Comparison of ENCODE assay signal across 14 mouse cellular contexts in the genomic region with DNA sequence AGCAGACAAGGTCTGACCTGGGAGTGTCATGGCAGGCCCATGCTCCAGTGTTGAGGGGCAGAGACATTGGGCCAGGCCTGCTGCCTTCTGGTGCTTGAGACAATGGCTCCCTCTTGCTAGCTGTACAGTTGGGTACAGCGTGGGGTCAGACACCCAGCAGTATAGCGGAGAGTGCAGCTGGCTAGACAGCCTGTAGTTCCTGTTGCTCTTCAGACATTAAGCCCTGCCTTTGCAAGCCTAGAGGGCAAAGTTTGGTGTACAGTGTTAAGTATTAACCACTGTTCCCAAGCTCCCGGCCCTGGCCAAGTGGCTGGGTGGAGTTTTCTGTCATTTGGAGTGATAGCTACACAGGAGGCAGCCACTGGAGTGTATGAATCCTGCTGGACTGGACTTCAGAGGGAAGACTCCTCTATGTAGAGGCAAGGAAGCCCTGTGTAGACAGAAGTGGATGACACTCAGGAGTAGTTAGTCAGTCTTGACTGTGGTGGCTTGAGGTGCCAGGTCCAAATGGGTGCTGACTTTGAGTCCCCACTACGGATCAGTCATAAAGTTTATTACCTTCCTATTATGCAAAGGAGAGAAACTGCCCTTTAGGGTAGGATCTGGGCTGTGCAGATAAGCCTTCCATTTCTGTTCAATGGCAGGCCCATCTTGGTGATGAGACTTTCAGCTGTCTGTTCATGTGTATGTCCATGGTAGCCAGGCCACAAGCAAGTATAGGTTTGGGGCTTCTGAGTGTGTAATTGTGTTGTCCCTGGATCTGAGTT. TPM values are rescaled to one million over a fixed set of nuclear protein-coding genes. Genes with fewer than 3 reads are reported as not detected.
DNase-seq lines count a peak whose midpoint lies in the region; ATAC-seq and TF ChIP-seq lines count a peak whose summit lies in the region.
"Had no signal": no experiment of that assay in that cellular context is flagged by ENCODE, and none has a peak within 500 bp of the region (broad histone marks: within the 10 kb centered on the region; RNA-seq: fewer than 3 reads in every experiment).

No protein-coding gene starts in this region.

- TF ChIP-seq CTCF in heart, postnatal 0 days (IDR thresholded peaks at IDR 0.05; ENCODE audit: low read depth), result no peak
- TF ChIP-seq CTCF in liver, adult 2 months (IDR thresholded peaks at IDR 0.05; ENCODE audit: low read depth, low read length), result peak; percentile 18; the same call in 1 of the 2 replicates

- peaks cover 78% of the 10 kb centered on the region for H3K4me1 ChIP-seq in heart, postnatal 0 days (ENCODE audit: control insufficient read depth, insufficient read depth)
- peaks cover 78% of the 10 kb centered on the region for H3K4me1 ChIP-seq in liver, adult 2 months (ENCODE audit: control insufficient read depth, insufficient read depth, low read length)
- H3K4me1 ChIP-seq in stomach, embryonic 14.5 days (ENCODE audit: control insufficient read depth, insufficient read depth, low read length), result peaks cover 29% of the 10 kb centered on the region
- H3K4me1 ChIP-seq in forebrain, embryonic 16.5 days (replicated peaks; ENCODE audit: control insufficient read depth, insufficient read depth, low read length), result peaks cover 12% of the 10 kb centered on the region
- peaks cover 8% of the 10 kb centered on the region; the same call in 1 of the 2 replicates for H3K4me1 ChIP-seq in hindbrain, embryonic 14.5 days (replicated peaks; ENCODE audit: control insufficient read depth, insufficient read depth, low read length)

- no peak for ATAC-seq in heart, postnatal 0 days (ENCODE audit: insufficient read depth, low read depth)
- ATAC-seq in stomach, embryonic 14.5 days (ENCODE audit: insufficient number of reproducible peaks, insufficient read depth, low FRiP score, low read depth), result peak; percentile 69
- ATAC-seq in forebrain, embryonic 16.5 days, result no peak
- ATAC-seq in hindbrain, embryonic 14.5 days (ENCODE audit: low FRiP score), result no peak

- H3K9me3 ChIP-seq in heart, postnatal 0 days (replicated peaks; ENCODE audit: control insufficient read depth, low read length), result no peaks in the 10 kb centered on the region
- no peaks in the 10 kb centered on the region for H3K9me3 ChIP-seq in stomach, embryonic 14.5 days (ENCODE audit: control insufficient read depth, low read depth, low read length)
- H3K9me3 ChIP-seq in forebrain, embryonic 16.5 days (ENCODE audit: control insufficient read depth, low read length), result no peaks in the 10 kb centered on the region
- no peaks in the 10 kb centered on the region for H3K9me3 ChIP-seq in hindbrain, embryonic 14.5 days (ENCODE audit: control insufficient read depth, low read length)
- H3K9me3 ChIP-seq: embryonic facial prominence, embryonic 13.5 days; forebrain, embryonic 12.5 days; heart, embryonic 15.5 days had no signal

- H3K27ac ChIP-seq in heart, postnatal 0 days (ENCODE audit: low read depth), result peak overlapping the region; percentile 44
- peak overlapping the region; percentile 93 for H3K27ac ChIP-seq in liver, adult 2 months (replicated peaks; ENCODE audit: insufficient read depth, low read depth, low read length)
- peak overlapping the region; percentile 33; the same call in 1 of the 2 replicates for H3K27ac ChIP-seq in stomach, embryonic 14.5 days (ENCODE audit: low read length)
- H3K27ac ChIP-seq in forebrain, embryonic 16.5 days (ENCODE audit: low read length), result no peak overlapping the region
- no peak overlapping the region for H3K27ac ChIP-seq in hindbrain, embryonic 14.5 days
- H3K27ac ChIP-seq: embryonic facial prominence, embryonic 13.5 days; forebrain, embryonic 12.5 days; heart, embryonic 15.5 days had no signal

- no peak overlapping the region for H3K4me2 ChIP-seq in heart, postnatal 0 days (ENCODE audit: low read depth, low read length)
- no peak overlapping the region for H3K4me2 ChIP-seq in stomach, embryonic 14.5 days (replicated peaks; ENCODE audit: low read depth, low read length)
- no peak overlapping the region for H3K4me2 ChIP-seq in forebrain, embryonic 16.5 days (ENCODE audit: low read length)
- H3K4me2 ChIP-seq in hindbrain, embryonic 14.5 days (replicated peaks), result no peak overlapping the region
- H3K4me2 ChIP-seq: embryonic facial prominence, embryonic 13.5 days; forebrain, embryonic 12.5 days; heart, embryonic 15.5 days had no signal

- no peak overlapping the region for H3K9ac ChIP-seq in heart, postnatal 0 days (replicated peaks; ENCODE audit: low read depth, low read length)
- peak overlapping the region; percentile 71 for H3K9ac ChIP-seq in liver, adult 2 months (ENCODE audit: low read depth, low read length)
- H3K9ac ChIP-seq in stomach, embryonic 14.5 days (replicated peaks; ENCODE audit: low read depth, low read length), result no peak overlapping the region
- no peak overlapping the region for H3K9ac ChIP-seq in forebrain, embryonic 16.5 days (replicated peaks; ENCODE audit: low read depth, low read length)
- no peak overlapping the region for H3K9ac ChIP-seq in hindbrain, embryonic 14.5 days
- H3K9ac ChIP-seq: embryonic facial prominence, embryonic 13.5 days; forebrain, embryonic 12.5 days; heart, embryonic 15.5 days had no signal

- H3K79me2 ChIP-seq in liver, adult 2 months (ENCODE audit: control insufficient read depth, insufficient read depth, low read length), result peaks cover 52% of the 10 kb centered on the region

- no peak for TF ChIP-seq POLR2A in liver, adult 2 months (IDR thresholded peaks at IDR 0.05; ENCODE audit: extremely low read depth, insufficient read depth, low read length)

- WGBS in heart, postnatal 0 days, result 72% methylated on average over 4 of the region's 4 CpGs
- WGBS in liver, adult 2 months, result 19% methylated on average over 4 of the region's 4 CpGs
- 55% methylated on average over 4 of the region's 4 CpGs for WGBS in stomach, embryonic 14.5 days
- WGBS in forebrain, embryonic 16.5 days, result 79% methylated on average over 4 of the region's 4 CpGs
- 71% methylated on average over 4 of the region's 4 CpGs for WGBS in hindbrain, embryonic 14.5 days

- H3K4me3 ChIP-seq in heart, postnatal 0 days (ENCODE audit: low read depth, low read length), result no peak overlapping the region
- peak overlapping the region; percentile 30; the same call in 1 of the 2 replicates for H3K4me3 ChIP-seq in liver, adult 2 months (ENCODE audit: insufficient read depth, low read depth, low read length)
- H3K4me3 ChIP-seq in stomach, embryonic 14.5 days (ENCODE audit: low read depth, low read length), result no peak overlapping the region
- no peak overlapping the region for H3K4me3 ChIP-seq in forebrain, embryonic 16.5 days (replicated peaks; ENCODE audit: low read length)
- no peak overlapping the region for H3K4me3 ChIP-seq in hindbrain, embryonic 14.5 days (replicated peaks; ENCODE audit: low read length)
- H3K4me3 ChIP-seq: embryonic facial prominence, embryonic 13.5 days; forebrain, embryonic 12.5 days; heart, embryonic 15.5 days had no signal

- TF ChIP-seq EP300 in heart, postnatal 0 days (IDR thresholded peaks at IDR 0.05; ENCODE audit: low read depth), result no peak

- H3K36me3 ChIP-seq in heart, postnatal 0 days (replicated peaks; ENCODE audit: control insufficient read depth, insufficient read depth, low read length), result peaks cover 7% of the 10 kb centered on the region; the same call in 1 of the 2 replicates
- no peaks in the 10 kb centered on the region for H3K36me3 ChIP-seq in liver, adult 2 months (ENCODE audit: control insufficient read depth, insufficient read depth, low read length)
- no peaks in the 10 kb centered on the region for H3K36me3 ChIP-seq in stomach, embryonic 14.5 days (ENCODE audit: control insufficient read depth, insufficient read depth, low read length)
- no peaks in the 10 kb centered on the region for H3K36me3 ChIP-seq in forebrain, embryonic 16.5 days (ENCODE audit: control insufficient read depth, insufficient read depth)
- H3K36me3 ChIP-seq in hindbrain, embryonic 14.5 days (replicated peaks; ENCODE audit: control insufficient read depth, insufficient read depth), result no peaks in the 10 kb centered on the region
- H3K36me3 ChIP-seq: heart, embryonic 15.5 days had no signal

- no peaks in the 10 kb centered on the region for H3K27me3 ChIP-seq in heart, postnatal 0 days (ENCODE audit: control insufficient read depth, insufficient read depth, low read length)
- H3K27me3 ChIP-seq in liver, adult 2 months (ENCODE audit: control insufficient read depth, insufficient read depth, low read length), result no peaks in the 10 kb centered on the region
- H3K27me3 ChIP-seq in stomach, embryonic 14.5 days (ENCODE audit: control insufficient read depth, insufficient read depth, low read length), result no peaks in the 10 kb centered on the region
- H3K27me3 ChIP-seq in forebrain, embryonic 16.5 days (replicated peaks; ENCODE audit: control insufficient read depth, insufficient read depth, low read length), result no peaks in the 10 kb centered on the region
- no peaks in the 10 kb centered on the region for H3K27me3 ChIP-seq in hindbrain, embryonic 14.5 days (ENCODE audit: control insufficient read depth, insufficient read depth, low read length)
- H3K27me3 ChIP-seq: embryonic facial prominence, embryonic 13.5 days; forebrain, embryonic 12.5 days; heart, embryonic 15.5 days had no signal

- DNase-seq in heart, postnatal 0 days (ENCODE audit: low spot score), result no peak
- DNase-seq in heart, adult 8-10 months (ENCODE audit: low spot score), result no peak
- peak; percentile 95 for DNase-seq in kidney, adult 9 months
- peak; percentile 98 for DNase-seq in liver, adult 2 months (ENCODE audit: extremely low read depth, low read depth, low spot score)
- no peak for DNase-seq in hindbrain, embryonic 14.5 days (ENCODE audit: low spot score)
- DNase-seq in layer of hippocampus, adult 11-12 months (ENCODE audit: low spot score), result no peak
- DNase-seq: cerebellum, postnatal 14 days; gastrocnemius, postnatal 25 days; thymus, postnatal 36 days had no signal

RNA-seq across cellular contexts. Expression of a gene that starts 37.2 kb away (rescaled TPM):
- 79.3 and 94.6 TPM in 2 replicates for total RNA-seq in heart, postnatal 0 days (2014; rRNA removed; ENCODE audit: low replicate concordance)
- polyA plus RNA-seq in heart, postnatal 0 days (2015; fragmentation: Nextera tagmentation; extraction: Ambion mirVana), result 32.7 and 34.4 TPM in 2 replicates
- total RNA-seq in heart, adult 8-10 months (2022), result 100 to 1,000 TPM; 207 to 245 (median 212) TPM
- total RNA-seq in liver, adult 2 months (2014; rRNA removed), result 38.0 and 48.6 TPM in 2 replicates
- 69.9 and 91.0 TPM in 2 replicates for polyA plus RNA-seq in liver, adult 2 months (2012; rRNA removed)
- polyA plus RNA-seq in stomach, embryonic 14.5 days (2014; fragmentation: Nextera tagmentation; extraction: Ambion mirVana), result 20.1 and 21.8 TPM in 2 replicates
- polyA plus RNA-seq in forebrain, embryonic 16.5 days (2015; fragmentation: Nextera tagmentation; extraction: Ambion mirVana), result 13.5 and 14.9 TPM in 2 replicates
- polyA plus RNA-seq in hindbrain, embryonic 14.5 days (2014; fragmentation: Nextera tagmentation; extraction: Ambion mirVana), result 10.5 and 10.6 TPM in 2 replicates

Comparison
In these comparisons a context has a peak if more than half of its experiments do, and no peak if none do; other contexts are left out.
1. DNase-seq: peak in kidney, adult 9 months (single experiment) and liver, adult 2 months (single experiment); none in heart, postnatal 0 days (single experiment), heart, adult 8-10 months (single experiment), hindbrain, embryonic 14.5 days (single experiment) and layer of hippocampus, adult 11-12 months (single experiment).
2. H3K27ac ChIP-seq: peak in heart, postnatal 0 days (single experiment), liver, adult 2 months (single experiment) and stomach, embryonic 14.5 days (single experiment); none in forebrain, embryonic 16.5 days (single experiment) and hindbrain, embryonic 14.5 days (single experiment).